Mouse (Mus musculus) C2C12 (cell line): ENCODE measurements around the gene Slc23a2. TPM values are rescaled to one million over a fixed set of nuclear protein-coding genes. Genes with fewer than 3 reads are reported as not detected.

Experiments used
- H3K27me3 ChIP-seq: one replicate; pipeline ENCODE4 v1.6.1; 2011; ENCODE audit not compliant: control insufficient read depth, insufficient read depth, insufficient read length
- H3K36me3 ChIP-seq: one replicate; pipeline ENCODE4 v1.6.1; 2011; ENCODE audit not compliant: control insufficient read depth, insufficient read depth
- H3K4me3 ChIP-seq: one replicate; pipeline ENCODE4 v1.5.1; 2011; ENCODE audit warnings: mild to moderate bottlenecking, control low read depth; ENCODE audit not compliant: poor library complexity, insufficient read depth, severe bottlenecking
- H3K79me2 ChIP-seq: one replicate; pipeline ENCODE4 v1.6.1; 2011; ENCODE audit not compliant: control insufficient read depth, insufficient read depth
- H3K79me3 ChIP-seq: one replicate; pipeline ENCODE4 v1.6.1; 2011; ENCODE audit warnings: low read depth, control low read depth
- H3ac ChIP-seq: one replicate; pipeline ENCODE3; 2011; ENCODE audit warnings: low read depth; ENCODE audit not compliant: control insufficient read depth, insufficient read length
- CEBPB ChIP-seq: IDR thresholded peaks from one replicate; pipeline ENCODE4 v1.6.1; 2011; ENCODE audit warnings: low read depth, mild to moderate bottlenecking, control low read depth, moderate library complexity
- CTCF ChIP-seq: IDR thresholded peaks from one replicate; pipeline ENCODE4 v1.5.1; 2011; ENCODE audit not compliant: control insufficient read depth, insufficient read depth, insufficient read length
- FOSL1 ChIP-seq: IDR thresholded peaks from one replicate; pipeline ENCODE4 v1.8.0; 2011; ENCODE audit warnings: mild to moderate bottlenecking, low read length; ENCODE audit not compliant: poor library complexity, insufficient read depth, severe bottlenecking
- MAX ChIP-seq: IDR thresholded peaks from one replicate; pipeline ENCODE4 v1.6.1; 2011; ENCODE audit warnings: mild to moderate bottlenecking, control low read depth
- MYOD1 ChIP-seq: IDR thresholded peaks from one replicate; pipeline ENCODE4 v1.6.1; 2011; ENCODE audit warnings: low read depth; ENCODE audit not compliant: control insufficient read depth, insufficient read length
- MYOG ChIP-seq: IDR thresholded peaks from one replicate; pipeline ENCODE4 v1.6.1; 2011; ENCODE audit not compliant: control insufficient read depth, insufficient read length; ENCODE audit errors: extremely low read depth
- USF1 ChIP-seq: IDR thresholded peaks from one replicate; pipeline ENCODE4 v1.6.1; 2011; ENCODE audit warnings: low read depth, mild to moderate bottlenecking, control low read depth, moderate library complexity
- polyA plus RNA-seq: library from polyadenylated mRNA; unstranded; fragments of >200 nt; fragmentation: generic; extraction: Trizol; gene quantifications from one replicate; pipeline ENCODE4 v1.2.1, GENCODE M21; 2012; ENCODE audit warnings: missing spikeins

Slc23a2 gene
- polyA plus RNA-seq, 1 experiment, result 12.0 TPM

GRCm38 (mm10) chr2:132177406-132177805 lies 32.5 kb upstream of the Slc23a2 start:
- H3K79me3 ChIP-seq, result no peaks in the 10 kb centered on the region
- H3K36me3 ChIP-seq, result no peaks in the 10 kb centered on the region
- no peak overlapping the region for H3ac ChIP-seq
- no peaks in the 10 kb centered on the region for H3K79me2 ChIP-seq
- no peaks in the 10 kb centered on the region for H3K27me3 ChIP-seq
- H3K4me3 ChIP-seq, result no peak overlapping the region
- TF ChIP-seq CEBPB (no peak), CTCF (no peak), MAX (no peak), MYOD1 (no peak), USF1 (no peak), MYOG (no peak), FOSL1 (no peak)

DNA sequence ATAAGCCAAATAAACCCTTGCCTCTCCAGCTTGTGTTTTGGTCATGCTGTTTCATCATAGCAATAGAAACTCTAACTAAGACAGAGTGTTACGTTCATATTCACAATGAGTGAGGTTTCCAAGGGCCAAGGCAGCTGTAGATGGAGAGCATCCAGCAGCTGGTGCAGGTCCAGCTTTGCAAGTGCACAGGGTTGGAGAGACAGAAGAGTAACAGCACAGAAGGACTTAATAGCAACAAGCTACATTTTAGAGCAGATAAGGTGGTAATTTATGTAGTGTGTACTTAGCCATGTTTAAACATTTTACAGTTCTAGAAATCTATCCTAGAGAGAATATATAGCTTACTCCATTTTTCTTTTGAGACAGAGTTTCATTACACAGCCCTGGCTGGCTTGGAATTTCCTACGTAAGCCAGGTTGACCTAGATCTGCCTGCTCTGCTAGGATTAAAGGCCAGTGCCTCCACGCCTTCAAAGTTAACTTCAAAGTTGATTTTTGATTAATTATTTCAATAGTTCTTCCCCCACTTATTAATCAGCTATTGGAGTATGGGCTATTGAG lies 31.5 kb upstream of the Slc23a2 start:
- Histone ChIP-seq H3K79me3 (no peaks in the 10 kb centered on the region), H3K79me2 (no peaks in the 10 kb centered on the region), H3K27me3 (no peaks in the 10 kb centered on the region), H3ac (no peak overlapping the region), H3K36me3 (no peaks in the 10 kb centered on the region), H3K4me3 (no peak overlapping the region)
- TF ChIP-seq MYOG (no peak), FOSL1 (no peak), MAX (no peak), USF1 (no peak), CEBPB (no peak), MYOD1 (no peak), CTCF (no peak)

- H3K79me3 ChIP-seq, result no peaks in the 10 kb centered on the region
- H3ac ChIP-seq, result no peak overlapping the region
- no peak overlapping the region for H3K4me3 ChIP-seq
- no peaks in the 10 kb centered on the region for H3K27me3 ChIP-seq
- TF ChIP-seq CTCF, result no peak
- no peak for TF ChIP-seq USF1
- TF ChIP-seq MYOD1, result no peak
- no peak for TF ChIP-seq FOSL1
- no peak for TF ChIP-seq CEBPB
- TF ChIP-seq MYOG, result no peak
- H3K79me2 ChIP-seq, result no peaks in the 10 kb centered on the region
- no peaks in the 10 kb centered on the region for H3K36me3 ChIP-seq
Observed at GRCm38 (mm10) chr2:132174048-132174447, 29.1 kb upstream of the Slc23a2 start.

GRCm38 (mm10) chr2:132171939-132172338 lies 27.0 kb upstream of the Slc23a2 start:
- H3K36me3 ChIP-seq, result no peaks in the 10 kb centered on the region
- no peaks in the 10 kb centered on the region for H3K79me2 ChIP-seq
- H3ac ChIP-seq, result no peak overlapping the region
- no peaks in the 10 kb centered on the region for H3K79me3 ChIP-seq
- no peaks in the 10 kb centered on the region for H3K27me3 ChIP-seq
- TF ChIP-seq MAX, result no peak
- TF ChIP-seq CEBPB, result no peak
- no peak for TF ChIP-seq MYOD1
- TF ChIP-seq FOSL1, result no peak
- no peak for TF ChIP-seq CTCF
- no peak overlapping the region for H3K4me3 ChIP-seq

DNA sequence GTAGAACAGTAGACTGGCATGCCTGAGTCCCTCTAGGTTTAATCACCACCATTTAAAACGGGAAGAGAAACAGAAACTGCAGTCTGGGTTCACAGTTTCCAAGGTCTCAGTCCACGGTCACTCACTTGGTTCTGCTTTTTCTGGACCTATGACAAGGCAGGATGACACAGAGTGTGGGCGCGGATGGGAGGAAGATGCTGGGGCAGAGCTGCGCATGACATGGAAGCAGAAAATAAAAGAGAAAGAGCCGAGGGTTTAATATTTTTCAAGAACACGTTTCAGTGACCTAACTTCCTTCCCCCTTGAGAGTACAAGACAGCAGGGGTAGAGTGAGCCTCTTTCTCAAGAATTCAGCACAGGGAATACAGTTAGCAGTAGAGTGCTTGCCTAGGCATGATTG lies 24.2 kb upstream of the Slc23a2 start:
- no peak overlapping the region for H3K4me3 ChIP-seq
- no peak overlapping the region for H3ac ChIP-seq
- H3K27me3 ChIP-seq, result no peaks in the 10 kb centered on the region
- no peaks in the 10 kb centered on the region for H3K79me3 ChIP-seq
- TF ChIP-seq CTCF, result no peak
- TF ChIP-seq MYOG, result no peak
- TF ChIP-seq USF1, result no peak
- no peak for TF ChIP-seq MYOD1
- no peak for TF ChIP-seq FOSL1
- no peak for TF ChIP-seq MAX
- no peak for TF ChIP-seq CEBPB
- no peaks in the 10 kb centered on the region for H3K36me3 ChIP-seq
- H3K79me2 ChIP-seq, result no peaks in the 10 kb centered on the region

- Histone ChIP-seq H3ac (no peak overlapping the region), H3K27me3 (no peaks in the 10 kb centered on the region), H3K79me3 (no peaks in the 10 kb centered on the region), H3K36me3 (no peaks in the 10 kb centered on the region), H3K4me3 (no peak overlapping the region), H3K79me2 (no peaks in the 10 kb centered on the region)
- TF ChIP-seq USF1 (no peak), MAX (no peak)
Observed at GRCm38 (mm10) chr2:132163626-132164025, 18.7 kb upstream of the Slc23a2 start.
